Mouse (Mus musculus) kidney, postnatal 0 days (tissue): ENCODE data around the gene Tamm41. TPM values are rescaled to one million over a fixed set of nuclear protein-coding genes. Genes with fewer than 3 reads are reported as not detected.

Source experiments
- ATAC-seq: fragments of 200-750 bp; cut with Nextera tagmentation; replicated peaks from 2 replicates; pipeline ENCODE4 v1.8.0; 2017; ENCODE audit warnings: low read depth, moderate number of reproducible peaks, moderate TSS enrichment, moderate library complexity; ENCODE audit not compliant: low FRiP score
- DNase-seq: peaks from one replicate; pipeline ENCODE4 v3.0.0-alpha.2; 2016; ENCODE audit warnings: low spot score
- H3K27ac ChIP-seq: fragments of 300-500 bp; sonication (generic); 2 replicates; pipeline ENCODE4 v1.5.1; 2014; ENCODE audit warnings: mild to moderate bottlenecking
- H3K27me3 ChIP-seq: fragments of 300-500 bp; sonication (generic); 2 replicates; pipeline ENCODE4 v1.6.1; 2014; ENCODE audit warnings: low read length, mixed read lengths; ENCODE audit not compliant: insufficient read depth
- H3K36me3 ChIP-seq: fragments of 300-500 bp; sonication (generic); 2 replicates; pipeline ENCODE4 v1.6.1; 2014; ENCODE audit warnings: low read length, mixed read lengths; ENCODE audit not compliant: insufficient read depth
- H3K4me1 ChIP-seq: fragments of 300-500 bp; sonication (generic); replicated peaks from 2 replicates; pipeline ENCODE4 v1.6.1; 2014; ENCODE audit warnings: antibody characterized with exemption, low read length, mixed read lengths; ENCODE audit not compliant: insufficient read depth
- H3K4me2 ChIP-seq: fragments of 300-500 bp; sonication (generic); 2 replicates; pipeline ENCODE4 v1.6.1; 2014; ENCODE audit warnings: mild to moderate bottlenecking, low read length, moderate library complexity, mixed read lengths
- H3K4me3 ChIP-seq: fragments of 300-500 bp; sonication (generic); replicated peaks from 2 replicates; pipeline ENCODE4 v1.5.1; 2014; ENCODE audit warnings: low read depth, low read length
- H3K9ac ChIP-seq: fragments of 300-500 bp; sonication (generic); 2 replicates; pipeline ENCODE4 v1.6.1; 2014; ENCODE audit warnings: low read depth, low read length
- H3K9me3 ChIP-seq: fragments of 300-500 bp; sonication (generic); replicated peaks from 2 replicates; pipeline ENCODE4 v1.6.1; 2016; ENCODE audit warnings: low read length, inconsistent platforms, mixed read lengths
- CTCF ChIP-seq: IDR thresholded peaks from 2 replicates; pipeline ENCODE4 v1.5.1; 2016; ENCODE audit warnings: antibody characterized with exemption, low read depth, mild to moderate bottlenecking, moderate library complexity
- WGBS: fragments of 180-500 bp; shearing (Covaris S2); extraction: QIAGEN DNeasy Blood & Tissue Kit; methylation state at CpG from one replicate; pipeline ENCODE4 v1.1.7; 2014; 5-methylcytosine and 5-hydroxymethylcytosine counted together
- polyA plus RNA-seq: library from polyadenylated mRNA; unstranded; fragments of >200 nt; fragmentation: Nextera tagmentation; extraction: Ambion mirVana; gene quantifications from 2 replicates; pipeline ENCODE4 v1.2.1, GENCODE M21; 2015

The Tamm41 gene
- polyA plus RNA-seq, 1 experiment from 2014 or later, result 52.3 TPM

DNA sequence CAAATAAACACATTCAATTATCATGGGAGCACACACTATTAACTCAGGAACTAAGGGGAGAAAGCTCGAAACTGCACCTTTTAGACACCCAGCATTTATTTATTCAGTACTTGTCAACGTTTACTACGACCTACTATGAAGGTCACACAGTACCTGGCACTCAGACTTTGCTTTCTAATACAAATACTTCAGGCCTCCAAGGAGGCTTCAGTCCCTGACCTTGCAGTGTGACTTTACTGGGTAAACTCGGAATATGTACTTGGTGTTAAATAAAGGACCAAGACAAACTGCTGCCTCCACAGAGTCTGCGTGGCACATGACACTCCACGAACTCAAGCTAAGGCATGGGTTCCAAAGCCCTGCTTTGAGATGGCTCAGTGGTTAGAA is 78.7 kb downstream of the Tamm41 start:
- no peak for TF ChIP-seq CTCF
- ATAC-seq (no peak), DNase-seq (no peak)
- Histone ChIP-seq H3K9me3 (no peaks in the 10 kb centered on the region), H3K27me3 (no peaks in the 10 kb centered on the region), H3K4me3 (no peak overlapping the region), H3K36me3 (no peaks in the 10 kb centered on the region), H3K4me1 (0 out of 2 replicates have a peak, but pooled peaks cover 6% of the 10 kb centered on the region), H3K9ac (no peak overlapping the region), H3K4me2 (no peak overlapping the region), H3K27ac (0 out of 2 replicates have a peak overlapping the region, but pooled peaks have one; percentile 8)
- WGBS, result 68% methylated on average over 6 of the region's 6 CpGs

- 0 out of 2 replicates have a peak, but pooled peaks have one; percentile 21 for ATAC-seq
- no peak overlapping the region for H3K4me2 ChIP-seq
- no peak for TF ChIP-seq CTCF
These were observed 79.2 kb downstream of the Tamm41 start for GRCm38 (mm10) chr6:114958249-114959011.

DNA sequence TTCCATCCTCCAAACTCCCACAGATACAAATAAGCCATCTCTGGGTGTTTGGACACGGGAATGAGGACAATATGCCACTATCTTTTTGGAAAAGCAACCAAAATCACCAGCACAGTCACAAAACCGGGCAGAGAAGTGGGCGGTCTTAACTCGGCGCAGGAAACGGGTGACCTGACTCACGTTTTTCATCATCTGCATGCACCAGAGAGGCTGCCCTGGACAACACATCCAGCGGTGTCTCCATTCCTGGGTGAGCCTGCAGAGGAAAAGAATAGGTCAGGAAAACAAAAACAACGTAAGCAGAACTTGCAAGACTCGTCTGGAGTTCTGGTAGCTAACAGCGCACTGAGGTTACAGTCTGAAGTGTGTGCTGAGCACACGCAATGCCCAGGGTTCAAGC is 79.9 kb downstream of the Tamm41 start:
- TF ChIP-seq CTCF, result no peak
- Histone ChIP-seq H3K4me2 (no peak overlapping the region), H3K4me1 (0 out of 2 replicates have a peak, but pooled peaks cover 6% of the 10 kb centered on the region)

More at GRCm38 (mm10) chr6:114958249-114959011, 79.2 kb downstream of the Tamm41 start:
- Histone ChIP-seq H3K9ac (no peak overlapping the region), H3K4me1 (0 out of 2 replicates have a peak, but pooled peaks cover 6% of the 10 kb centered on the region), H3K36me3 (no peaks in the 10 kb centered on the region), H3K9me3 (no peaks in the 10 kb centered on the region), H3K27me3 (no peaks in the 10 kb centered on the region), H3K4me3 (no peak overlapping the region), H3K27ac (0 out of 2 replicates have a peak overlapping the region, but pooled peaks have one; percentile 8)
- WGBS, result 43% methylated on average over 10 of the region's 10 CpGs
- no peak for DNase-seq

DNA sequence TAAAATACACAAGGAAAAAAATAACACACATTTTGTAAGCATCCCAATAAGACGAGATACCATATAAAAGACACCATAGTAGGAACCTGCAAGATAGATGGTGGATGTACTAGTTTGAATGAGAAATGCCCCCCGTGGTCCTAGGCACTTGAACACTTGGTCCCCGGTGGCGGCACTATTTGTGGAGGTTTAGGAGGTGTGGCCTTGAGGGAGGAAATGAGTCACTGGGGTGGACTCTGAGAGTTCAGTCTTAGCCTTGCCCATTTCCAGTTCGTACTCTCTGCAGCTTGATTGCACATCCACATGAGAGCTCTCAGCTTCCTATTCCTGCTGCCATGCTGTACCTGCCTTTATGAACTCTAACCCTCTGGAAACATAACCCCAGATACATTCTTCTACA is 83.2 kb downstream of the Tamm41 start:
- TF ChIP-seq CTCF, result no peak

More for the DNA sequence above, 79.9 kb downstream of the Tamm41 start:
- no peak overlapping the region for H3K4me3 ChIP-seq
- no peaks in the 10 kb centered on the region for H3K36me3 ChIP-seq
- no peak overlapping the region for H3K9ac ChIP-seq
- WGBS, result 62% methylated on average over 12 of the region's 12 CpGs
- no peak overlapping the region for H3K27ac ChIP-seq
- DNase-seq (no peak), ATAC-seq (no peak)
- no peaks in the 10 kb centered on the region for H3K9me3 ChIP-seq
- H3K27me3 ChIP-seq, result no peaks in the 10 kb centered on the region

More for the DNA sequence above, 83.2 kb downstream of the Tamm41 start:
- DNase-seq (no peak), ATAC-seq (no peak)
- no peak overlapping the region for H3K27ac ChIP-seq
- H3K36me3 ChIP-seq, result no peaks in the 10 kb centered on the region
- no peak overlapping the region for H3K9ac ChIP-seq
- H3K4me2 ChIP-seq, result no peak overlapping the region
- H3K27me3 ChIP-seq, result no peaks in the 10 kb centered on the region
- H3K4me3 ChIP-seq, result no peak overlapping the region
- WGBS, result 81% methylated on average over 5 of the region's 5 CpGs
- 0 out of 2 replicates have a peak, but pooled peaks cover 3% of the 10 kb centered on the region for H3K4me1 ChIP-seq
- no peaks in the 10 kb centered on the region for H3K9me3 ChIP-seq

Other genes with a start within 250 kb of the Tamm41 start
- gene Vgll4, start 67.9 kb downstream of the Tamm41 start, polyA plus RNA-seq, result 97.2 and 99.7 TPM in 2 replicates
- 3.5 and 4.1 TPM in 2 replicates for gene Syn2, start 97.0 kb upstream of the Tamm41 start, polyA plus RNA-seq
- gene Gm17482, start 189.5 kb upstream of the Tamm41 start, polyA plus RNA-seq, result not detected in 2 replicates
- gene Timp4, start 214.3 kb upstream of the Tamm41 start, polyA plus RNA-seq, result 0.15 and 0.36 TPM in 2 replicates